Mouse (Mus musculus) layer of hippocampus, adult 2 months (tissue): ENCODE measurements around the gene Zfp281. TPM values are rescaled to one million over a fixed set of nuclear protein-coding genes. Genes with fewer than 3 reads are reported as not detected.

ENCODE experiments used
- DNase-seq, 2 experiments: peaks; one replicate each; pipeline ENCODE4 v3.0.0; 2022; ENCODE audit warnings: low spot score in 2 of 2
- H3K27ac ChIP-seq: fragments of 200-600 bp; 2 replicates; pipeline ENCODE4 v1.8.1; 2022
- H3K4me3 ChIP-seq: fragments of 200-600 bp; 2 replicates; pipeline ENCODE4 v1.8.1; 2022; ENCODE audit warnings: mild to moderate bottlenecking
- CTCF ChIP-seq: fragments of 200-600 bp; conservative IDR thresholded peaks from 2 replicates; pipeline ENCODE4 v1.8.1; 2022; ENCODE audit warnings: antibody characterized with exemption, mild to moderate bottlenecking, moderate library complexity
- total RNA-seq, 2 experiments: library from RNA; stranded (reverse); gene quantifications; 2 replicates each; pipeline ENCODE4 v1.2.3; 2021

The Zfp281 gene
- total RNA-seq, 2 experiments from 2014 or later, result 34.6 to 37.9 TPM

- no peak for TF ChIP-seq CTCF
- Histone ChIP-seq H3K27ac (no peak overlapping the region), H3K4me3 (no peak overlapping the region)
- no peak for DNase-seq
Measured at GRCm38 (mm10) chr1:136600647-136601345, 23.9 kb upstream of the Zfp281 start.

GRCm38 (mm10) chr1:136601346-136601888 lies 23.3 kb upstream of the Zfp281 start:
- no peak for TF ChIP-seq CTCF
- no peak overlapping the region for H3K27ac ChIP-seq
- no peak for DNase-seq
- H3K4me3 ChIP-seq, result no peak overlapping the region

- DNase-seq, result no peak
- no peak for TF ChIP-seq CTCF
- no peak overlapping the region for H3K4me3 ChIP-seq
- H3K27ac ChIP-seq, result no peak overlapping the region
Measured at GRCm38 (mm10) chr1:136602303-136602702, 22.4 kb upstream of the Zfp281 start.

- Histone ChIP-seq H3K27ac (no peak overlapping the region), H3K4me3 (no peak overlapping the region)
- no peak for DNase-seq
- TF ChIP-seq CTCF, result 0 out of 2 replicates have a peak, but pooled peaks have one; percentile 16
Measured at GRCm38 (mm10) chr1:136604190-136604589, 20.5 kb upstream of the Zfp281 start.

- no peak for TF ChIP-seq CTCF
- no peak for DNase-seq
- Histone ChIP-seq H3K4me3 (no peak overlapping the region), H3K27ac (no peak overlapping the region)
Measured at GRCm38 (mm10) chr1:136605790-136606189, 18.9 kb upstream of the Zfp281 start.

- no peak for DNase-seq
- no peak overlapping the region for H3K27ac ChIP-seq
- no peak overlapping the region for H3K4me3 ChIP-seq
- no peak for TF ChIP-seq CTCF
Measured at GRCm38 (mm10) chr1:136606278-136606677, 18.4 kb upstream of the Zfp281 start.

- TF ChIP-seq CTCF, result no peak
- H3K27ac ChIP-seq, result no peak overlapping the region
- H3K4me3 ChIP-seq, result no peak overlapping the region
- no peak for DNase-seq
Measured at GRCm38 (mm10) chr1:136608339-136609261, 16.1 kb upstream of the Zfp281 start.

- no peak for DNase-seq
- TF ChIP-seq CTCF, result no peak
- H3K4me3 ChIP-seq, result no peak overlapping the region
- H3K27ac ChIP-seq, result no peak overlapping the region
Measured at GRCm38 (mm10) chr1:136611803-136612202, 12.9 kb upstream of the Zfp281 start.

GRCm38 (mm10) chr1:136613300-136613751 lies 11.4 kb upstream of the Zfp281 start:
- no peak for TF ChIP-seq CTCF
- no peak overlapping the region for H3K4me3 ChIP-seq
- peak overlapping the region; percentile 86 for H3K27ac ChIP-seq
- DNase-seq, result peak in 1 of 2 experiments; percentile 58

- no peak overlapping the region for H3K27ac ChIP-seq
- TF ChIP-seq CTCF, result no peak
- no peak for DNase-seq
Measured at GRCm38 (mm10) chr1:136614748-136615440, 9.8 kb upstream of the Zfp281 start.

GRCm38 (mm10) chr1:136617163-136617788 lies 7.4 kb upstream of the Zfp281 start:
- Histone ChIP-seq H3K4me3 (no peak overlapping the region), H3K27ac (no peak overlapping the region)
- no peak for TF ChIP-seq CTCF
- DNase-seq, result no peak

More at GRCm38 (mm10) chr1:136614748-136615440, 9.8 kb upstream of the Zfp281 start:
- no peak overlapping the region for H3K4me3 ChIP-seq

GRCm38 (mm10) chr1:136618570-136618969 lies 6.1 kb upstream of the Zfp281 start:
- H3K4me3 ChIP-seq, result no peak overlapping the region
- H3K27ac ChIP-seq, result no peak overlapping the region
- TF ChIP-seq CTCF, result no peak
- DNase-seq, result no peak
